Mouse (Mus musculus) olfactory bulb, adult 2 months (tissue): ENCODE measurements around the gene Igfbp4.

ENCODE experiments used
- CTCF ChIP-seq: fragments of 200-500 bp; IDR thresholded peaks from 2 replicates; pipeline ENCODE4 v1.5.1; 2012; ENCODE audit warnings: low read depth, mild to moderate bottlenecking, low read length, moderate library complexity; ENCODE audit not compliant: insufficient read depth
- POLR2A ChIP-seq: fragments of 200-500 bp; IDR thresholded peaks from 2 replicates; pipeline ENCODE4 v1.6.1; 2012; ENCODE audit warnings: mild to moderate bottlenecking, low read depth, low read length, moderate library complexity; ENCODE audit not compliant: insufficient read depth

- no peak for TF ChIP-seq POLR2A
- TF ChIP-seq CTCF, result no peak
Measured at GRCm38 (mm10) chr11:98995987-98996386, 45.1 kb upstream of the Igfbp4 start.
